Mouse (Mus musculus) liver, adult 2 months (tissue): Measurements from ENCODE around the gene Zg16. TPM values are rescaled to one million over a fixed set of nuclear protein-coding genes. Genes with fewer than 3 reads are reported as not detected.
A peak's percentile ranks its signal among the peaks of the same experiment; 100 is the strongest.

Source experiments
- DNase-seq: peaks from one replicate; pipeline ENCODE4 v3.0.0-alpha.2; 2011; ENCODE audit warnings: low read depth, low spot score; ENCODE audit errors: extremely low read depth
- H3K27ac ChIP-seq: fragments of 200-500 bp; replicated peaks from 2 replicates; pipeline ENCODE4 v1.5.1; 2012; ENCODE audit warnings: low read depth, mild to moderate bottlenecking, control low read depth, inconsistent platforms, low read length; ENCODE audit not compliant: insufficient read depth
- H3K27me3 ChIP-seq: fragments of 200-500 bp; 2 replicates; pipeline ENCODE4 v1.6.1; 2012; ENCODE audit warnings: mild to moderate bottlenecking, moderate library complexity, low read length, inconsistent platforms; ENCODE audit not compliant: control insufficient read depth, insufficient read depth
- H3K36me3 ChIP-seq: fragments of 200-500 bp; 2 replicates; pipeline ENCODE4 v1.6.1; 2012; ENCODE audit warnings: low read length, inconsistent platforms; ENCODE audit not compliant: control insufficient read depth, insufficient read depth
- H3K4me1 ChIP-seq: fragments of 200-500 bp; 2 replicates; pipeline ENCODE4 v1.6.1; 2011; ENCODE audit warnings: low read length; ENCODE audit not compliant: control insufficient read depth, insufficient read depth
- H3K4me3 ChIP-seq: fragments of 200-500 bp; 2 replicates; pipeline ENCODE4 v1.5.1; 2011; ENCODE audit warnings: low read depth, mild to moderate bottlenecking, control low read depth, low read length, moderate library complexity; ENCODE audit not compliant: insufficient read depth
- H3K79me2 ChIP-seq: fragments of 200-500 bp; 2 replicates; pipeline ENCODE4 v1.6.1; 2012; ENCODE audit warnings: inconsistent platforms, mild to moderate bottlenecking, low read length, moderate library complexity; ENCODE audit not compliant: control insufficient read depth, insufficient read depth
- H3K9ac ChIP-seq: fragments of 200-500 bp; 2 replicates; pipeline ENCODE4 v1.6.1; 2012; ENCODE audit warnings: low read depth, mild to moderate bottlenecking, control low read depth, inconsistent platforms, low read length
- CTCF ChIP-seq: fragments of 200-500 bp; IDR thresholded peaks from 2 replicates; pipeline ENCODE4 v1.5.1; 2011; ENCODE audit warnings: low read depth, low read length, control low read depth
- POLR2A ChIP-seq: fragments of 200-500 bp; IDR thresholded peaks from 2 replicates; pipeline ENCODE4 v1.6.1; 2011; ENCODE audit warnings: low read length, control low read depth; ENCODE audit not compliant: insufficient read depth; ENCODE audit errors: extremely low read depth
- WGBS: fragments of 180-500 bp; shearing (Covaris S2); methylation state at CpG from one replicate; pipeline ENCODE4 v1.1.7; 2018; 5-methylcytosine and 5-hydroxymethylcytosine counted together
- polyA plus RNA-seq: library from polyadenylated mRNA; depleted of rRNA; stranded (reverse); fragments of >200 nt; gene quantifications from 2 replicates; pipeline ENCODE4 v1.2.3, GENCODE M21; 2012
- total RNA-seq: library from RNA; depleted of rRNA; stranded (reverse); fragments of >200 nt; gene quantifications from 2 replicates; pipeline ENCODE4 v1.2.3, GENCODE M21; 2014

Gene Zg16
- total and polyA plus RNA-seq, 2 experiments = 2.3 to 47.8 TPM

GRCm38 (mm10) chr7:127023272-127023691 is 63.8 kb downstream of the Zg16 start:
- 91% methylated on average over 13 of the region's 13 CpGs for WGBS
- Histone ChIP-seq H3K4me3 (no peak overlapping the region), H3K79me2 (no peaks in the 10 kb centered on the region), H3K27me3 (no peaks in the 10 kb centered on the region), H3K27ac (no peak overlapping the region), H3K36me3 (no peaks in the 10 kb centered on the region; the same call in 1 of the 2 replicates), H3K9ac (no peak overlapping the region), H3K4me1 (peaks cover 10% of the 10 kb centered on the region)
- TF ChIP-seq CTCF (no peak), POLR2A (no peak)
- no peak for DNase-seq

DNA sequence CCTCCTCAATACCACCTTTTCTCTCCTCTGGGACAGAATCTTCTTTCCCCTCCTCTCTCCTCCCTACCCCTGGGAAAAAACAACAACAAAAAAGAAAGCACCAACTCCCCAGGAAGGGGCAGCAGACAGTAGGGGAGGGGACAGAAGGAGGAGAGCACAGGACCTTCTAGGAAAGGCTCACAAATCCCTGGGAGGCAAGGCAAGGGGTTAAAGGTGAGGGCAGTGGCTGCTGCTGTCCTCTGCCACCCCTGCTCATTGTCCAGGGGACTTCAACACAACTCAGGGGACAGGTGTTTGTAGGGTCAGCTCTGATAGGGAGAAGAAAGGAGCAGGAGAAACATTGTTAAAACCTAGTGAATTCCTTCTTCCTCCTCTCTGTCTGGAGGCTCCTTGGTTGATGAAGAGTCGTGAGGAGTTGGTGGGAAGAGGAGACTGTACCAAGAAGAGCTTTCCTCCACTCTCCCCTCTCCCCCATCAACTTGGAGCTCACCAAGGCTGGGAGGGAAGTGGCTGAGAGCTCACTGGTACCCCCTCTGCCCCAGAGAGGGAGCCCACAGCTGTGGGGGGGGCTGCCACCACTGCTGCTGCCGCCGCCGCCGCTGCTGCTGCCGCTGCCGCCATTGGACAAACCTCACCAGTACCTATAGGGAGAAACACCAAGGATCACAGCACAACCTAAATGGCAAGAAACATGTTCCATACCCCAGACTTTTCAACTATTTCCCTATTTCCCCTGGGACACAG is 64.4 kb downstream of the Zg16 start:
- H3K27ac ChIP-seq = no peak overlapping the region
- no peak overlapping the region for H3K4me3 ChIP-seq
- 98% methylated on average over 7 of the region's 7 CpGs for WGBS

DNA sequence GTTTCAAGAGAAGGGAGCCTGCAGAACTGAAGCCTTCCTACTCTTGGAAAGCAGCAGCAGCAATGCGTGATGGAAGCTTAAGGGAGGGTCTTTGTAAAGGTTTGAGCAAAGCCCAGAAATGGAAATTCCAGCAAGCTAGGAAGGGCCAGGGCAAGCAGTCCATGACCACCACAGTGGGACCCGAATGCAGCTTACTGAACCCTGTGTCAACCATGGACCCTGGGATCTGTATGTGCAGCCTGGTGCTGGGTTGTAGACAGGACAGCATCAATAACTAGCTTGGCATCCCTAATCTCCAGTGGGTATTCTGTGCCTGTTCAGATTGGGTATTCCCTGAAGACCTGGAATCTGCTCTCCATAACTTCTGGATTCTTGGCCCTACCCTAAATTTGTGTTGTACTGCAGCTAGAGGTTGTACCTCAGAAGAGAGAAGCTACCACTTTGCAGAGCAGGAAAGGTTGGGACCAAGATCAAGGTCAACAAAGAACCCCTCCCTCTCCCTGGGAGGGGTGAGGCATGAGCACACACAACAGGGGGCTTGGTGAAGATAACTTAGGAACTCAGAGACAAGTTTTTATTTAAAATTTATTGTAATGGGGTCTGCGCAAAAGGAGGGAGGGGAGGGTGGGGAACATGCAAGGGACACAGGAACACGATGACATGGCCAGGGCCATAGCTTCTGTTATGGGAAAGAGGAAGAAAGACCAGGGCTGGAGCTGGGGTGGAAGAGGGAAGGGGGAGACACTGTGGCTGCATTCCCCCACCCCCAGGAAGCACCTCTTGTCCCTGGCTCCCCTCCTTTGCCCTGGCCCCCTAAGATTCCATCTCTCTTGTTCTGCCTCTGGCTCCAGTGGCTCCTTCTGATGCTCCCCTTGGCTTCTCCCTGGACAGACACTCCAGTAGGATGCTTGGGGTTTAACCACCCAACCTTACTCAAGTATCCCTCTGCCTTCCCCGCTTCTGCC is 65.3 kb downstream of the Zg16 start:
- Histone ChIP-seq H3K36me3 (no peaks in the 10 kb centered on the region; the same call in 1 of the 2 replicates), H3K27ac (no peak overlapping the region), H3K4me3 (no peak overlapping the region), H3K9ac (no peak overlapping the region), H3K79me2 (no peaks in the 10 kb centered on the region), H3K4me1 (peaks cover 12% of the 10 kb centered on the region), H3K27me3 (no peaks in the 10 kb centered on the region)
- no peak for TF ChIP-seq POLR2A
- no peak for DNase-seq
- WGBS = 75% methylated on average over 5 of the region's 5 CpGs

More for the DNA sequence above, 64.4 kb downstream of the Zg16 start:
- no peaks in the 10 kb centered on the region; the same call in 1 of the 2 replicates for H3K36me3 ChIP-seq
- H3K9ac ChIP-seq = no peak overlapping the region
- peaks cover 10% of the 10 kb centered on the region for H3K4me1 ChIP-seq
- H3K27me3 ChIP-seq = no peaks in the 10 kb centered on the region
- no peaks in the 10 kb centered on the region for H3K79me2 ChIP-seq
- DNase-seq = no peak
- TF ChIP-seq CTCF = no peak
- TF ChIP-seq POLR2A = no peak

DNA sequence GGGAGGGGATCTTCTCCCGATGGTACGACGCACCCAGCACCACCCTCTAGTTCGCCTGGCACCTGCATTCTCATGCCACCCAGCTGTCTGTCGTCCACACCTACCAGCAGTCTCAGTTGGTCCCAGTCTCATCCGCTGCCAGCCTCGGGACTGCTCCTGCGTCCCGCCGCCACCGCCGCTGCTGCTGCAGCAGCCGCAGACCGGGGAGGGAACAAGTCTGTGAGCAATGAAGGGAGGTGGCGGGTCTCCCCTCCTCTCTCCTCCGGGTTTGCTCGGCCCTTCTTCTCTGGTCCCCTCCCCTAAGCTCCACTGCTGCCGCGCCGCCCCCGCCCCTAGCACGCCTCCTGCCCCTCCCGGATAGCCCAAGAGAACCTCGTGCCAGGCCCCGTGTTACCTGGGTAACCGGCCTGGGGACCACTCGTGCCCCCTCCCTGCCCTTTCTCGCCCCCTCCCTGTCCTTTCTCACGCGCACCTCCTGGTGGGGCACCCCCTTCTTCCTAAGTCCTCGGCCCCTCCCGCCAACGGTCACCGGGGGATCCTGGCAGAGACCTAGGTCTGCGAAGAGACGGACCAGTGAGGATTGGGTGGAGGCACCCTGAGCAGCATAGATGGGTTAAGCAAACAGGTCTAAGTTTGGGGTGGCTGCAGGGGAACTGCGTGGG is 66.1 kb downstream of the Zg16 start, which contains the start of the genes Gm42742 and Prrt2:
Gene Gm42742, minus strand, starts transcription at position 197 of the 662 bp plus-strand sequence.
Gene Prrt2, minus strand, starts transcription at position 311 of the 662 bp plus-strand sequence.
- no peak for DNase-seq
- WGBS = 22% methylated on average over 37 of the region's 37 CpGs

GRCm38 (mm10) chr7:127020491-127020890 is 66.6 kb downstream of the Zg16 start:
- Histone ChIP-seq H3K27ac (no peak overlapping the region), H3K79me2 (no peaks in the 10 kb centered on the region), H3K36me3 (no peaks in the 10 kb centered on the region; the same call in 1 of the 2 replicates), H3K9ac (no peak overlapping the region), H3K4me3 (peak overlapping the region; percentile 4; the same call in 1 of the 2 replicates), H3K27me3 (no peaks in the 10 kb centered on the region), H3K4me1 (peaks cover 19% of the 10 kb centered on the region)
- DNase-seq = no peak
- WGBS = 66% methylated on average over 5 of the region's 5 CpGs
- TF ChIP-seq CTCF (no peak), POLR2A (no peak)

More for the DNA sequence above, 66.1 kb downstream of the Zg16 start, which contains the start of the genes Gm42742 and Prrt2:
- H3K27me3 ChIP-seq = no peaks in the 10 kb centered on the region
- H3K27ac ChIP-seq = no peak within 1 kb of the TSS
- H3K4me3 ChIP-seq = peak within 1 kb of the TSS; percentile 4; the same call in 1 of the 2 replicates
- no peaks in the 10 kb centered on the region for H3K79me2 ChIP-seq
- 0 out of 2 replicates have a peak within 1 kb of the TSS, but pooled peaks have one; percentile 3 for H3K9ac ChIP-seq
- no peaks in the 10 kb centered on the region; the same call in 1 of the 2 replicates for H3K36me3 ChIP-seq
- TF ChIP-seq CTCF (no peak), POLR2A (no peak)
- peaks cover 14% of the 10 kb centered on the region for H3K4me1 ChIP-seq
